Mouse (Mus musculus): ENCODE measurements around the gene Ric3.
"Not testable (repeated sequence)": the region's sequence is repeated elsewhere in the genome, so short reads cannot be mapped to it uniquely, and the experiment has no call there.

Ric3 gene

DNA sequence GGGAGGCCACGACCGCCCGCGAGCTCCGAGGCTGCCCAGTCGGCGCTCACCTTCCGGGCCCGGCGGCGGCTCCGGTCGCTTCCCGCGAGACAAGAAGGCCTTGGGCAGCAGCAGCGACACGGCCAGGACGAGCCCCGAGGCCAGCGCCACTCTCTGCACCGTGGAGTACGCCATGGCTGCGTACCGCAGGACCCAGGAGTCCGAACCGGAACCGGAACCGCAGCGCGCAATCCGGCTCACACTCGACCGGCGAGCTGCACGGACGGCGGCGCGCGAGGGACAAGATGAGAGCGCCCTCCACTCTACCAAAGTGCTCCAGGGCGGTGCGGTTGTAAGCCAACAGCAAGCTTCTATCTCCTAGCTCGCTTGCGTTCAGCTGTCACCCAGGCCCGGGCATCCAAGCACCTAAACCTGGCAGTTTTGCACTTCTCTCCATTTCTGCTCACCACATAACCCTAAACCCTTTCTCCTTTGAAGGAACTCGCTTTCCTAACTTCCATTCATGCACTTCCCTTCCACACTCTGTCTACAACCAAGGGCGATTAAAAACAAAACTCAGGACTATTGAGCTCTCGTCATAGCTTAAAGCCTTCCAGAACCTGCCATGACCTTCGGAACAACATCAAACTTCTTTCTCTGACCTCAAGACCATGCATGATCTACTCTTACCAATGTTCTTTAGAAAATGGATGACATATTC, at the start of gene Ric3:
Gene Ric3, minus strand, starts transcription at position 219 of the 700 bp plus-strand sequence.
- in situ Hi-C loops (cut with MboI, MseI) = no loop called here

DNA sequence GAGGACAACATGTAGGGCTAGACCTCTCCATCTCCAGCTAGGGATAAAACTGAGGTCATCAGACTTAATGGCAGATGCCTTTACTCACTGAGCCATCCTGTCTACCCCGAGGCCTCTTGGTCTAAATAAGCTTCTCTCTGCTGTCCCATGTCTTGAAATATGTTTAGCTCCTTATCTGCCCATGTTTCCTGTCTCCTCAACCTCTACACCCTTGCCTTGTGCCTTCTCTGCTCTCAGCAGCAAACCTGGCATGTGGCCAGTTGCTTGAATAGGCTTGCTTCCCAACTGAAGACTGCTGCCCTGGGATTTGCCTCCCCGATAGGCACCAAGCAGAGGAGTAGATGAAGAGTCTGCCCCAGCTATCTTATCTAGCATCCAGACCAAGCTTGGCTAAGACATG, 48.4 kb upstream of the Ric3 start:
- in situ Hi-C loops (cut with MboI, MseI) = no loop called here

DNA sequence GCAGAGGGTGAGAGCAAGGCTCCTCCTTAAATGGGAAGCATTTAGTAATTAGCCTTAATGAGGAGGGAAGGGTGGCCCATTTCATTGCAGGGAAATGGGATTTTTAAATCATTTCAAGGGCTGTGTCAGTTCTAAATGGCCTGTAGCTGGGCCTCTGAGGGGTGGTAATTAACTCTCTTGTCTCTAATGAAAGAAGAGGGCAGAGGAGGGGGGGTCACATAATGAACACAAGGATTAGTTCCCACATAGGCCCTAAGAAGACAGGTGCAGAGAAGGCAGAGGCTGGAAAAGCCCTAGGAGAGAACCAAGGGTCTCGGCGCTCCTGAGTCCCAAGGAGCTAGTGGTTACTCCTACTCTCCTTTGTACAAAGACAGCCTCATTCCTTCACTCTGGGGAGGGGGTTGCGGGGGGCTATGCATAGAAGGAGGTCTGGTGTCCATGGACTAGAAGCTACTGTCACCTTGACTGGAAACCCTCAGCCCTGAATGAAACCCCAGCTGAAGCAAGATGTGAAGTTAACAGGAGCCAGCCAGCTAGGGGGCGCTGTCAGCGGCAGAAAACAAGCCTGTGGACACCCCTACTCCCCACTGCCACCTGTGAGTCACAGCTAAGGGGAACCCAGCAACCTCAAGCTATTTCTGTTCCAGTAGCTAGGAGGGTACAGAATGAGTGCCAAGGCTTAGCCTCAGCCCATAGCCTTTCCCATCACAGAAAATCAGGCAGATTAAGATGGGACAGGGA, 47.0 kb upstream of the Ric3 start:
- in situ Hi-C loops (cut with MboI, MseI) = no loop called here

DNA sequence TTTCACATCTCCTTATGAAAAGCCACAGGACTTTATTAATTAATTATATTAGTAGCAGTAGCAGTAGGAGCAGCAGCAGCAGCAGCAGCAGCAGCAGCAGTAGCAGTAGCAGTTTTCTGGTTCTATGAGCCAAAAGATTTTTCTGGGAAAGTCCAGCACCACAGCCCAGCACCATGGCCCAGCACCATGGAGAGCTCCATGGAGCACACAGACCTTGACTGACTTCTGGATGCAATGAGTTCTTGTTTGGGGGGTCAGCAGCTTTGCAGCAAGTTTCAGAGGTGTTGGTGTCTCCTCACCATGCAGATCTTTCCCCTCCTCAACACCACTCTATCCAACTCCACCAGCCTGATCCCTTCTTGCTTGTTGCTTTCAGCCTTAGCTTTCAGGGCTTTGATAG, 46.3 kb upstream of the Ric3 start:
- in situ Hi-C loops (cut with MboI, MseI) = no loop called here

DNA sequence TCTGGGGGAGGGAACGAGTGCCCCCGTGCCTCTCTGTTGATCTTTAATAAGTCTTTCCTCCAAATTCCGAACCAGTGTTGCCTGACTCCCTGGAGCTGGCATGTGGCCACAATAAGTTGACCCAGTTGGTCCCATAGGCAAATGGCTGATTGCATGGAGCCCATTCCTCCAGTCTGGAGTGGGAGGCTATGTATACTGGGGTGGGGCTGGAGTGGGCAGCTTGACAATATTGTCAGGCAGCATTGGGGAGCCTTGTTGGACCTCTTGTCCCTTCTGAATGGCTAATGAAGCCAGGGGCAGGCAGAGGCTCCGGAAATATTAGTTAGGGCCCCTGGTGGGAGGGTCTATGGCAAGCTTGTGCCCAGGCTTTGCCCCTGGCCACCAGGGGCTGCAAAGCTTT, 32.8 kb upstream of the Ric3 start:
- in situ Hi-C loops (cut with MboI, MseI) = no loop called here

DNA sequence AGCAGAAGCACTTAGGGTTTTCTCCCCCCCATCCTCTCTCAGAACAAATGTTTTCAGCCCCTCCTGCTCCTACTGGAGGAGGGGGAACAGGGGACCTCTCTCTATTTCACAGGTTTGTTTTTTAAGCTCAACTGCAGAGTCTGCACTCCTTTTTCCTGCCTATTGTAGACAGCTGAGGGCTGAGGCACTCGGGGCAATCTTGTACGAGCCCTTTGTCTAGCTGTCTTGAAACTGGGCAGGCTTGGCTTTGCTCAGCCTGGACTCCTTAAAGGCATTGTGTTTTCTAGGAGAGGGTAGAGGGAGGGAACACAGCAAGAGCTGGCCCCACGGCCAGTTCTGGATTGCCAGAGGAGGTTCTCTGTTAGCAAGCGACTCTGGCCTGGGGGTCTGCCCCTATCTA, 32.4 kb upstream of the Ric3 start:
- in situ Hi-C loops (cut with MboI, MseI) = not testable (repeated sequence)

DNA sequence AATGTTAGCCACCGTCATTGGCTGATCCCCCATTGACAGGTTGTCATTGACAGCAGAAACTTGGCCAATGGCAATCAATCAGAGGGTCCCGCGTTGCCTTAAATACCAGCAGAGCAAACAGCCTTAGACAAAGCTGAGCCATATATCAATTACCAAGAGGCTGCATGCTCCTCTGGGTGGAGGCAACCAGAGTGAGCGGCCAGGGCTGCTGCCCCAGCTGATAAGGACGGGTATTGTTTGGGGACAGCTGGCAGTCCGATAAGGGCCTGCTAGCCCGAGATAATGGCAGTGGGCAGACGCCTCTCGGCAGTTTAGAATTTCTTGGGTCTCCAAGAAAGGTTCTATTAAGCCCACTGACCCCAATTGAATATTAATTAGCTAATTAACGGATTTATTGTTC, 31.8 kb upstream of the Ric3 start:
- in situ Hi-C loops (cut with MboI, MseI) = no loop called here

DNA sequence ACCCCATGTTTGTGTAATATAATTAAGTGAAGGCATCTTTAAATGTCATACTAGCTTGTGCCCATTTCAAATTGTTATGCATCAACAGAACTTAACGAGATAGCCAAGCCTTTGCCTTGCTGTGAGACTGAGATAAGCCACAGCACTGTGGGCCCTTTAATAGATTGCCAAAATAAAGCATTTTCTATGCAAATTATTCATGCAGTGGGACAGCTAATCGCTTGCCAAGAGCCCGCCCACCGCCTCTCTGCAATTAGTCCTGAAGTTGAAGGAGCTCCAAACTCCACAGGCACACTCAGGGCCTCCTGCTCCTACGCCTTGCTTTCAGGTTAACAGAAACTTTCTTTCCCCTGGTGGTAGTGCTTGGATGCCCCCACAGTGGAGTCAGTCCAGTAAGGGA, 27.9 kb upstream of the Ric3 start:
- in situ Hi-C loops (cut with MboI, MseI) = no loop called here

DNA sequence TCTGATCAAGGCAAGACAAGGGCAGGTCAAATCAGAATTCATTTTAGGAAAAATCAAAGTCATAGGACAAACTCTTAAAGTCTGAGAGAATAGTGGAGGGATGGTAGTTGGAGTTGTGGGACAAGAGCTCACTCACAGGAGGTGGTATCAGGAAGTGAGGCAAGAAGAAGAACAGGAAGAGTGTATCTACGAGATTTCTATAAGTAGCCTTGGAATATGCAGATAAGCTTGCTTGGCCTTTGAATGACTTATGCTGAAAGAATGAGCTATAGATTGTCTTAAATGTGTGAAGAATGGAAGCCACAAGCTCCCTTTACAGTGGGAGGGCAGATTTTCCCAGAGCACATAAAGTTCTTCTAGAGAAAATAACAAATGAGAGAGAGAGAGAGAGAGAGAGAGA, 21.8 kb upstream of the Ric3 start:
- in situ Hi-C loops (cut with MboI, MseI) = no loop called here

DNA sequence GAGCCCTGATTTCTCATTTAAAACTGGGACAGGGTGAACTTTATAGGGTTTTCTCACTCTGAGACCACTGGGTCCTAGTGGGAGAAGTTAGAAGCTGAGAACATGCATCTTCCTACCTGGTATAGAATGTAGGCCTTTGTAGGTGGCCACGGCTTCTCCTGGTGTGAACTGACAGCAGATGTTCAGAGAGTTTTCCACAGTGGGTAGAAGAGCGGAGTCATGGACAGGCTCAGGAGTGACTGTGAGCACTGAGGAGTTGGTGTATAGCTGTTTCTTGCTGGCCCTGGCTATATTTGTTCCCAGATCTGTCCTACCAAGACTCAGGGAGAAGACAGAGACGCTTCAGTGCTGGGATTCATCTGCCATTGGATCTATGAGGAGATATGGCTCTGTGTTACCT, 18.0 kb upstream of the Ric3 start:
- in situ Hi-C loops (cut with MboI, MseI) = no loop called here

DNA sequence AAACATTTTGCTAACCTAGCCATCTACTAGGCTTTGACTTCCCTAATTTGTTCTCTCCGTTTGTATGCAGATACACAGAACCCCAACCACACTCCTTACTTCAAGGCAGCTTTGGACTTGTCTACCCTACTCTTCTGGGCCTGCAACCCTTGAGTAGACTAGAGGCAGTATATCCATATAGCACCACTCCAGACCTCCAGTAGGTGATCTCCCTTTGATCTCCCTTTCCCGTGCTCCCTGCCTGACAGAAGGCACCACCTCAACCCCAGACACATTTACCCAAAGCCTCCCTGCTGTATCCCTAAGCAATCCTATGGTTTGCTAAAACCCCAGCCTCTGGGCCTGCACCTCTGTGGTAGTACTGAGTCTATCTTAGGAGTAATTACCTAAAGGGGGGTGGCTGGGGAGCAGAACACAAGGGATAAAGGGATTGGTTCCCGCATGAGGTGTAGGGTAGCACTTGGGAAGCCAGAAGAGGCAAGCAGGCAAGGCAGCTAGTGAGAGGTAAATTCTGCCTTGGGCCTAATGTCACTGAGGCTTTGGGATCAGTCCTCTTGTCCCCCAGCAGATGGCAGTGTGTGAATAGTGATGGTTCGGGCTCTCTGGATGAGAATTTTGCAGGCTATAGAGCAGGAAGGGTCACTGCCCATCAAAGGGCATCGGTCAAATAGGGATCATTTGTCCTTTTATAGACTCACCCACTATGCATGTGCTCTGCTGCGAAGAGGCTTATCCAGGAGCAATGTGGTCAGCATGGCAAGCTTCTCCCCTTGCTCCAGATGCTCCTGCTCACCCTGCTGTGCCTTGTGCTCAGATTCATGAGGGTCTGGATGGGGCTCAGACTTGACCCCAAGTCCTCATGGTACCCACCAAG, 15.3 kb upstream of the Ric3 start:
- in situ Hi-C loops (cut with MboI, MseI) = no loop called here

DNA sequence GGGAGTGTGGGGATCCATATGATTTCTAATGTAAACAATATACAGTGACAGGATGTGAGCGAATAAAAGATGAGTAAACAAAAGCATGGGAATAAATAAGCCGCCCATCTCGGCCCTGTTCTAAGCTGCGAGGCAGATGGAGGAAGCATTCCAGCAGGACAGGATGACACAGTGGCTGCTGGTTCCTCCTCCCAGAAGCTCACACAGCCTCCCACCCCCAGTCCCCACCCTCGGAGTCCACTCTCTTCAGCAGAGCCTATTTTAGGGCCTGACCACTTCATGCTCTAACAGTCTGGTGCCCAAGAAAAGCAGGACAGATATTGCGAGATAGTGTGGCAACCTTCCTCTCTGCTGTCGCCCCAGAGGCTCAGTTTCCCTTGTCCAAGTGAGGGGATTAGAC, 14.1 kb upstream of the Ric3 start:
- in situ Hi-C loops (cut with MboI, MseI) = no loop called here

DNA sequence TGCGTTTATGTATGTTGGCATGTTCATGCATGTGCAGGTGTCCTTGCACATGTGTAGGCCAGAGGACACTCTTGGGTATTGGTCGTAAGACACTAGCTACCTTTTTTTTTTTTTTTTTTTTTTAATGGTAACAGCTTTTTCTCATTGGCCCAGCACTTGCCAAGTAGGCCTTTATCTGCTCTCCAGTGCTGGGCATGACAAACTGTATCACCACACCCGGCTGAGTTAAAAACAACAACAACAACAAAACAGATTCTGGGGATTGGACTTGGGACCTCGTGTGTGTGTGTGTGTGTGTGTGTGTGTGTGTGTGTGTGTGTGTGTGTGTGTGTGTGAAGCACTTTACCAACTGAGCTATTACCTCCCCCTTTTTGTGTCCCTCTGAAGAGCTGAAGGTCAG, 13.5 kb upstream of the Ric3 start:
- in situ Hi-C loops (cut with MboI, MseI) = no loop called here

DNA sequence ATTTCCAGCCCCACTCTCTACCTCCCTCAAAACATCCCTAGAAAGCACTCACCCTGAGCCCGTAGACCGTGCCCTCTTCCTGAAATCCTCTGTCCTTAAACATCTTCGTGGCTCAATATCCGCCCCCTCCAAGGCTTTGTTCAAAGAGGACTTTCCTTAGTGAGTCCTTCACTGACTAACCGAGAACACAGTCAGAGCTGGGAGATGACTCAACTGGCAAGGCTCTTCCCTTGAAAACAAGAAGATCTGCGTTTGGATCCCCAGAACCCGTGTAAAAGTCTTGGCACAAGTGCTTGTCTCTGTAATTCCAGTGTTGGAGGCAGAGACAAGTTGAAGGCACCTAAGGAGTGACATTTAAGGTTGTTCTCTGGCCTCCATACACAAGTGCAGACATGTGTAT, 11.2 kb upstream of the Ric3 start:
- in situ Hi-C loops (cut with MboI, MseI) = no loop called here

DNA sequence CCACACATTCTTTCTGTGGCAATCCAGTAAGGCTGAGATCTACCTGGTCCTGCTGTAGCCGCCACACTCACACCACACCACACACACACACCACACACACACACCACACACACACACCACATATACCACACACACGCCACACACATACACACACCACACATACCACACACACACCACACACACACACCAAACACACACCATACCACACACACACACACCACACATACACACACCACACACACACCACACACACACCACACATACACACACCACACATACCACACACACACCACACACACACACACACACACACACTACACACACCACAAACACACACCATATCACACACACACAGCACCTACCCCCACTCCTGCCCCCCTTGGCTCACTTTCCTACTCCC, 8.2 kb upstream of the Ric3 start:
- in situ Hi-C loops (cut with MboI, MseI) = not testable (repeated sequence)

DNA sequence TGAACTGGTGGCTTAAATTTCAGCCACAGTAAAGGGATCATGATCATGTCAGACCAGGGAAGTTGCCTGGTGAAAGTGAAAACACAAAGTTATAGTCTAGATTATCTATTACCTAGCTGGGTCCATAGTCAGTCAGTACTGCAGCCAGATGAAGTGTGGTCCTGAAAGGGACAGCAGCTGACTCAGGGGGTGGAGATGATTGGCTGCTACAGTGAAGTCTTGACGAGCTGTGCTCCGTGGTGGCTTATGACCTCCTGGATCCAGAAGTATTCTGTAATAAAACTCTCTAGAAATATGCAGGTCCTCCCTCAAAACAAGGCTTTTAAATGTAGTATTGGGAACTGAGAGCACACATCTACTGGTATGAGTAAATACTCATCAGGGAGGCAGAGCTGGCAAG, 3.8 kb upstream of the Ric3 start:
- in situ Hi-C loops (cut with MboI, MseI) = no loop called here

DNA sequence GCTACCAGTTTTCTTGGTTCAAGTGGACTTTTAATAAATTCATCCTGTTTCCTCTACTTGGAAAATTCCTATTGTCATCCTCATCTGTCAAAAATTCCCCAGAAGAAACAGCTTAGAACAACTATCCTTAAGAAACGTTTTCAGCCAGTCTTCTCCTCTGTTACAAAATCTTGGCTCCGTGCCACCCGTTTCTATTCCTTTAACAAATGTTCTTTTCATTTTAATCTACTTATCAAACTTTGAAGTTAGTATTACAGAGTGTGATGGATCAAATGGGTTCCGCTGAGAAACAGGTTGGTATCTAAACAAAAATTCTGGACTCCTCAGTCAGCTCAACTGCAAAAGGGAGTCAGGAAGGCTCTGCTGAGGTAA, 668 bp upstream of the Ric3 start:
- in situ Hi-C loops (cut with MboI, MseI) = no loop called here

DNA sequence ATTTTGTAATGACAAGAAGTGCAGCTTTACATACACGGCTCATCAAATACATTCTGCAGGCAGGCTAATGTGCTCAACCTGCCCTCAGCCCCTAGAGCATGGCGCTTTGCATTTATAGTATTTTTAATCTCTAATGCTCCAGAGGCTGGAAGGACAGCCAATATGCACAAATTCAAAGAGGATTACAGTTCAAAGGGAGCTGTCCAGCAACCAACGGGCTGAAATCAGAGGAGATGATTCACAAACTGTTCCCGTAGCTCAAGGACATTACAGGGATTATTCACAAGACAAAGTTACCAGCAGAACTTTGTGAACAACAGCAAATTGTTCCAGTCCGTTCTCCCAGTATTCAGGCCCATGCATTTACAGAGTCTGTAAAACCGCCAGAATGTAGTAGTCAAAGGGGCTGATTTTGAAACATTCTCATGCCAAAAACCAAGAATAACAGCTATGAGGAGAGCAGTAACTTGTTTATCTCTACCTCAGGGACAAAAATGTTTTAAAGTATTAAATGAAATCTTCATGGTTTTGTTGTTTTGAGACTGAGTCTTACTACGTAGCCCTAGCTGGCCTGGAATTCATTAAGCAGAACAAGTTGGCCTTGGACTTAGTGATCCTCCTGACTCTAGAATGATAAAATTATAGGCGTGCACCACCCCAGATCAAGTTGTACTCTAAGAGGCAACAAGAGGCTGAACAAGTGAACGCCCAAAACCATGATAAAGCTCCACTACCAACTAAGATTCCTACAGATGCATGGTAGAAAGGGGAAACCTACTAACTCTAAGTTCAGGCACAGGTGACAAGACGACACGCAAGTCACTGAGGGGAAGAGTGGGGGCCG, 640 bp downstream of the Ric3 start:
- in situ Hi-C loops (cut with MboI, MseI) = no loop called here

DNA sequence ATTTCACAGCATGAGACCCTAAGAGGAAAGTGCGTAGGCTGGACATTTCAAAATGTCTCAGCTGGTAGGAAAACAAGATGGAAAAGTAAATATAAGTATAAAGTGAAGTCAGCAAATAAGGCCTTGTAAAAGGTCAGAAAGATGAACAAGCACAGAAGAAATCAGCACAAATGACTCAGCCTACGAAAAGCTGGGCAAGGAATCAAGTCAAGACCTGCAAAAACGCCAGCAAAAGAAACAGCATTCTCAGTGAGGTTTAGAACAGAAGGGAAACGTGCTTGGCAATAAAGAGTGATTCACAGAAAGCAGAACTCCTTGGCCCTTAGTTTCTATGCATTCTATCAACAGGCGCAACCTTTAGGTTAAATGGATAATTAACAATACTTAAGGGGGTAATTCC, 10.8 kb downstream of the Ric3 start:
- in situ Hi-C loops (cut with MboI, MseI) = no loop called here

DNA sequence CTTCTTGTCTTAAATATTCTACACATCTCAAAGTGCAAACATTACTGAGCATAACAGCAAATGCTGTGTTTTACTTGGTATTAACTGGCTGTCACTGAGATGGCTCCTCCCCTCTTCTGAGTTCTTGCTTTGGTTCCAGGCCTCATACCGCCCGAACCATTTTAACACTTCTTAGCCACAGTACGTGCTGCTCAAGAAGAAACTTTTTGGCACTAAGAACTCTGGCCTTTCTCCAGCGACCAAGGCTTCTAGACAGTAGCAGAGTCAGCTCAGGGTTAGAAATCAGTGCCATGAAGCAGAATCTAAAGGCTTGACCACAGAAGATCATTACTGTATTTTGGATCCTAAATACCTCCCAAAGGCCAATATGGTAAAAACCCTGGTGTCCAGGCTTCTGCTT, 13.5 kb downstream of the Ric3 start:
- in situ Hi-C loops (cut with MboI, MseI) = no loop called here

DNA sequence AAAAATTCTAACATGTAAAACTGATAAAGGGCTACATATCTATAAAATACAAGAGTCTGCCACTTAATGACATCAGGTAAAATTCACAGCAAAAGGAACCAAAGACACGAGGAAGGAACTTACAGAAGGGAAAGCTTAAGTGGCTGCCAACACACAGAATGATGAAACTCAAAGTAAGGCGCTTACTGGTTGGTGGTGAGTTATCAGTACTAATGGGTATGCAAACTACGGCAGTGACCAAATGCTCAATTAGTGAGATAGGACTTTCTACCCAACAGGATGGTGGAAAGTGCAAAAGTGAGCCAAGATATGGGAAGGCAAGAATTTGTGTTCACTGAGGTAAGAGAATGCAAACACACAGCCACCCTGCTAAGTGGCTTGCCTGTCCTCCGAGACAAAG, 23.6 kb downstream of the Ric3 start:
- in situ Hi-C loops (cut with MboI, MseI) = no loop called here

DNA sequence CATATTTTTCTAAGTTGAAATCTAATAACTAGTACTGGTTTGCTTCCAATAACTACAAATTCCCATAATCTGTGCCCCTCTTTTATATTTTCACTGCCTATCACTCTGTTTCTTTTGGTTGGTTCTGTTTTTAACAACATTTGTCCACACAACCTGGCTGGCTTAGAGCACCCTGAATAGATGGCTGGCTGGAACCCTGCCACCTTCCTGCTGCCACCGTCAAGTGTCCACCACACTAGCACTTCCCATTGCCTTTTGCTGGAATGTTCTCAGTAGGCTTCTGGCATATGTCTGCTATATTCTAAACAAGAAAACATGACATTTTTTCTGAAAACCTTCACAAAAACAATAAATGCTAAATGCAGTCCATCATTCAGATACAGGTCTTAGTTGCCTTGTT, 32.3 kb downstream of the Ric3 start:
- in situ Hi-C loops (cut with MboI, MseI) = no loop called here

Data from T-helper 1 cell (primary cell).